Mouse (Mus musculus) ovary, postnatal 10 days (tissue): Measurements from ENCODE around the gene Slc12a1.

Source experiments
- DNase-seq: peaks from one replicate; pipeline ENCODE4 v3.0.0; 2022; ENCODE audit warnings: low spot score

Slc12a1 gene

DNA sequence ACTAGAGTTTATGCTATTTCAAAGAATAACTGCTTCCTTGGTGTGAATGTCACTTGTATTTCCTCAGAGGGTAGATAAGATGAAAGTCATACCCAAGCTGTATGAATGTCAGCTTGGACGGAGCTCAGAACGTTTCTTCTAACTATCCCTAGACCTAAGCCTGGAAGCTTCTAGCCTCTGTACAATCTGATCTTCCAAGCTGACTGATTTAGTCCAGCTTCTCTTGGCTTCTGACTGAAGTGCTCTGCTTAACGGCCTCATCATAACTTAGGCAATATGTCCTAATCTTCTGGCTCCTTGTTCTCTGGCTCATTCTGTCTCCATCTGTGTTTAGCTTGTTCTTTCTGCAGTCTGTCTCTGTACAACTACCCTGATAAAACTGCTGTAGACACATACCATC lies 102.3 kb downstream of the Slc12a1 start:
- no peak for DNase-seq

GRCm38 (mm10) chr2:125255886-125256285 lies 103.6 kb downstream of the Slc12a1 start:
- DNase-seq, result no peak

GRCm38 (mm10) chr2:125259230-125260120 lies 107.2 kb downstream of the Slc12a1 start:
- no peak for DNase-seq

- no peak for DNase-seq
Measured at GRCm38 (mm10) chr2:125260326-125260725, 108.0 kb downstream of the Slc12a1 start.

GRCm38 (mm10) chr2:125263056-125263455 lies 110.8 kb downstream of the Slc12a1 start:
- DNase-seq, result no peak

DNA sequence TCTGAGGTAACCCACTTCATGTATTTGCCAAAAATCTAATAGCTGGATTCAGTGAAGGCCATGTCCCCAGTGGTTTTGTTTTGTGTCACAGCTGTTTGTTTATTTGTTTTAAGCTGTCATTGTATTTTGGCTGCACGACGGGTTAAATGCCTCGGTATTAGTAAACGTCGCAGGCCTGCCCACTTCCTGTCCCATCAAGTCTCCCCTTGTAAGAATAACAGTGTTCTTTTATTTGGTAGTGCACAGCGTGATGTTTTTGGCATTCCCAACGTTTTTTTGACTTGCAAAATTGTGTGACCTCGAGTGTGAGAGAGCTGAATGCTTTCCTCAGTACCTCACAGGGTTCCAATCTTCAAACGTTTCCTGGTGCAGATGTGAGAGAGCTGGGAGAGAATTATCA lies 111.4 kb downstream of the Slc12a1 start:
- DNase-seq, result no peak

DNA sequence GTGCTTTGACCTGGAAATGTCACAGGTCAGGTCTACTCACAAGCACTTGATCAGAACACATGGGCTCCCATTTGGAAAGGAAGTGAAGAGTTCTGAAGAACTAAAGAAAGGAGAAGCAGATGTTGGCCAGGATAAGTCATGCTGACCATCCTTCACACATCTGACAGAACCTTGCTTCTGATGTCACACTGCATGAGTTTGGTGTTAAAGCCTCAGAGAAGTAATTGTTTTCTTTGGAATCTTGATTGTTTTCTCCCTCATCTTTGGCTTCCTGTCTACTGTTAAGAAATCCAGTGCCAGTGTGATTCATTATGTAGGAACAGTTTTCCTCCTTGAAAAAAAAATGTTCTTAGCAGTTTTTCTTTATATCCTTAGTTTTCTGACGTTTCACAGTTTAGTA lies 116.6 kb downstream of the Slc12a1 start:
- no peak for DNase-seq

DNA sequence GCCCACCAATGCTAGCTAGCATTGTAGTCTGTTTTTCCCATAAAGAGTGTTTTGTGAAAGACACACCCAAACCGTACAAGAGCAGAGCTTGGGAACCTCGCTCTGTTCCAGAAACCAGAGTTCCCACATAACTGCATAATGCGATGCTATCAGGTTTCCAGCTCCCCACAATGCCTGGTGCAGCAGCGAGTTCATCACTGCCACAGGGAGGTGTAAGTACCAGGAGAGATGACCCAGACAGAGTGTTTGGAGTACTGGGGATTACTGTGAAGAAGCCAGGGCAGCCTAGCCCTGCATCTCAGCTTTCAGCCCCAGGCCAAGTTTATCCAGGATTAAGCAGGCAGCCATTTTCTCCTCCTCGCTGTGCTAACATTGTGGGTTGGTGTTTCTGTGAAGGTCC lies 123.3 kb downstream of the Slc12a1 start:
- no peak for DNase-seq

- no peak for DNase-seq
Measured at GRCm38 (mm10) chr2:125276692-125277091, 124.4 kb downstream of the Slc12a1 start.

GRCm38 (mm10) chr2:125278474-125278873 lies 126.2 kb downstream of the Slc12a1 start:
- DNase-seq, result no peak
